Mouse (Mus musculus): ENCODE measurements around the gene Yif1a.

DNA sequence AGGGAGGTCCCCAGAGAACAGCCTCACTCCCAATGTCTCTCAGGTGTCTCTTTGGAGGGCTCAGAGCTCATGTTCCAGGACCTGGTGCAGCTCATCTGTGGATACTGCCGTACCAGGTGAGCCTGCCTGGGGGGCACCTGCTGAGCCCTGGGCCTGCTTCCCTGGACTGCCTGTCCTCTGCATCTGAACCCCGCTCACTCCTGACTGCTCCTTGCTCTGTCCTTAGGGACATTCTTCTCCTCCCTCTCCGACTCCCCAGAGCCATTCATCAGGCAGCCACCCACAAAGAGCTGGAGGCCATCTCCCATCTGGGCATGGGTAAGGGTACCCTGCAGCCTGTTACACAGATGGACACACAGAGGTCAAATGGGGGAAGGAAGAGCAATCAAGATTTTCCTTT, 36.8 kb upstream of the Yif1a start:
- TF ChIP-seq SRF (IDR thresholded peaks at IDR 0.05; ENCODE audit: control insufficient read depth, insufficient read length, low read depth) (no peak), POLR2A (IDR thresholded peaks at IDR 0.05; ENCODE audit: insufficient read length, low read depth) (no peak), CEBPB (IDR thresholded peaks at IDR 0.05; ENCODE audit: insufficient read depth, poor library complexity, severe bottlenecking) (no peak), POLR2AphosphoS2 (IDR thresholded peaks at IDR 0.05; ENCODE audit: insufficient read length, low read depth) (peak; percentile 23)
